Mouse (Mus musculus) CH12.LX (cell line): ENCODE results near the gene Dok5. TPM values are rescaled to one million over a fixed set of nuclear protein-coding genes. Genes with fewer than 3 reads are reported as not detected.

ENCODE experiments used
- DNase-seq: peaks from one replicate; pipeline ENCODE4 v3.0.0-alpha.2; 2013; ENCODE audit errors: extremely low read depth
- H3K27ac ChIP-seq: 2 replicates; pipeline ENCODE4 v1.5.1; 2012; ENCODE audit warnings: low read depth, mild to moderate bottlenecking, control low read depth, moderate library complexity; ENCODE audit not compliant: insufficient read depth
- H3K27me3 ChIP-seq: replicated peaks from 2 replicates; pipeline ENCODE3; 2012; ENCODE audit warnings: inconsistent platforms
- H3K36me3 ChIP-seq, 2 experiments: replicated peaks in 1 of 2; 2 replicates each; pipeline versions ENCODE3 to v1.6.1; 2012; ENCODE audit warnings: inconsistent platforms in 1 of 2, low read length in 1 of 2, mild to moderate bottlenecking in 1 of 2, mixed read lengths in 1 of 2, moderate library complexity in 1 of 2; ENCODE audit not compliant: control insufficient read depth in 1 of 2, insufficient read depth in 1 of 2
- H3K4me1 ChIP-seq, 2 experiments: 2 replicates each; pipeline ENCODE4 v1.6.1; 2012; ENCODE audit warnings: inconsistent platforms in 1 of 2, moderate library complexity in 1 of 2; ENCODE audit not compliant: insufficient read depth in 2 of 2, control insufficient read depth in 1 of 2
- H3K4me2 ChIP-seq: 2 replicates; pipeline ENCODE4 v1.6.1; 2012; ENCODE audit warnings: low read depth, mild to moderate bottlenecking, control low read depth; ENCODE audit not compliant: poor library complexity, insufficient read depth, severe bottlenecking
- H3K4me3 ChIP-seq, 3 experiments: fragments of 150-350 bp in 1 of 3; sonication (generic) in 1 of 3; replicated peaks in 1 of 3; 2 replicates each; pipeline versions ENCODE3 to v1.5.1; 2011 to 2012; ENCODE audit warnings: low read depth in 2 of 3, low read length in 2 of 3, mild to moderate bottlenecking in 2 of 3, moderate library complexity in 2 of 3, control low read depth in 1 of 3, improper control_type of control experiment in 1 of 3, inconsistent platforms in 1 of 3, mixed read lengths in 1 of 3; ENCODE audit not compliant: poor library complexity in 1 of 3
- H3K79me2 ChIP-seq: replicated peaks from 2 replicates; pipeline ENCODE4 v1.6.1; 2012; ENCODE audit warnings: mild to moderate bottlenecking, moderate library complexity; ENCODE audit not compliant: control insufficient read depth, poor library complexity, insufficient read depth, severe bottlenecking; ENCODE audit errors: extremely low read depth
- H3K9ac ChIP-seq: 2 replicates; pipeline ENCODE4 v1.6.1; 2012; ENCODE audit warnings: low read depth, mild to moderate bottlenecking, control low read depth, moderate library complexity; ENCODE audit not compliant: insufficient read depth
- H3K9me3 ChIP-seq: replicated peaks from 2 replicates; pipeline ENCODE3; 2012; ENCODE audit warnings: low read length, inconsistent platforms, mixed read lengths
- CHD2 ChIP-seq: IDR thresholded peaks from 2 replicates; pipeline ENCODE4 v1.6.1; 2011; ENCODE audit warnings: low read length, improper control_type of control experiment
- CTCF ChIP-seq, 2 experiments: IDR thresholded peaks in 1 of 2; conservative IDR thresholded peaks in 1 of 2; 2 replicates each; pipeline ENCODE4 v1.5.1; 2011 to 2012; ENCODE audit warnings: low read depth in 2 of 2, low read length in 2 of 2, improper control_type of control experiment in 1 of 2, inconsistent platforms in 1 of 2, mild to moderate bottlenecking in 1 of 2, moderate library complexity in 1 of 2
- E2F4 ChIP-seq: IDR thresholded peaks from 2 replicates; pipeline ENCODE4 v1.6.1; 2011; ENCODE audit warnings: low read depth, low read length, improper control_type of control experiment; ENCODE audit not compliant: insufficient replicate concordance
- EP300 ChIP-seq: IDR thresholded peaks from 2 replicates; pipeline ENCODE4 v1.6.1; 2011; ENCODE audit warnings: low read length, improper control_type of control experiment
- ETS1 ChIP-seq: conservative IDR thresholded peaks from 2 replicates; pipeline ENCODE4 v1.6.1; 2012; ENCODE audit warnings: low read depth, mild to moderate bottlenecking, inconsistent platforms, low read length, improper control_type of control experiment, moderate library complexity
- HCFC1 ChIP-seq: IDR thresholded peaks from 2 replicates; pipeline ENCODE4 v1.6.1; 2012; ENCODE audit warnings: low read depth, mild to moderate bottlenecking, inconsistent platforms, low read length, improper control_type of control experiment
- IRF4 ChIP-seq: IDR thresholded peaks from 2 replicates; pipeline ENCODE4 v1.6.1; 2014; ENCODE audit warnings: low read depth, mild to moderate bottlenecking, inconsistent platforms, low read length, improper control_type of control experiment
- KAT2A ChIP-seq: IDR thresholded peaks from 2 replicates; pipeline ENCODE4 v1.6.1; 2012; ENCODE audit warnings: low read length, improper control_type of control experiment, inconsistent platforms; ENCODE audit not compliant: insufficient replicate concordance
- MAX ChIP-seq: IDR thresholded peaks from 2 replicates; pipeline ENCODE4 v1.6.1; 2011; ENCODE audit warnings: low read length, improper control_type of control experiment
- MAZ ChIP-seq: IDR thresholded peaks from 2 replicates; pipeline ENCODE4 v1.6.1; 2012; ENCODE audit warnings: low read depth, mild to moderate bottlenecking, inconsistent platforms, low read length, improper control_type of control experiment, moderate library complexity
- MEF2A ChIP-seq: IDR thresholded peaks from 2 replicates; pipeline ENCODE4 v1.6.1; 2014; ENCODE audit warnings: low read depth, mild to moderate bottlenecking, inconsistent platforms, low read length, improper control_type of control experiment, borderline replicate concordance
- MYC ChIP-seq: IDR thresholded peaks from 2 replicates; pipeline ENCODE4 v1.6.1; 2011; ENCODE audit warnings: low read depth, mild to moderate bottlenecking, improper control_type of control experiment, low read length
- POLR2A ChIP-seq: IDR thresholded peaks from 2 replicates; pipeline ENCODE4 v1.6.1; 2011; ENCODE audit warnings: low read depth, mild to moderate bottlenecking, improper control_type of control experiment, low read length
- POLR2AphosphoS2 ChIP-seq: IDR thresholded peaks from 2 replicates; pipeline ENCODE4 v1.6.1; 2011; ENCODE audit warnings: low read depth, low read length, improper control_type of control experiment
- RAD21 ChIP-seq: IDR thresholded peaks from 2 replicates; pipeline ENCODE4 v1.6.1; 2011; ENCODE audit warnings: low read depth, mild to moderate bottlenecking, low read length, improper control_type of control experiment, moderate library complexity
- RCOR1 ChIP-seq: conservative IDR thresholded peaks from 2 replicates; pipeline ENCODE4 v1.6.1; 2012; ENCODE audit warnings: low read depth, mild to moderate bottlenecking, inconsistent platforms, low read length, improper control_type of control experiment
- SIN3A ChIP-seq: IDR thresholded peaks from 2 replicates; pipeline ENCODE4 v1.6.1; 2012; ENCODE audit warnings: low read length, improper control_type of control experiment, inconsistent platforms
- TCF12 ChIP-seq: IDR thresholded peaks from 2 replicates; pipeline ENCODE4 v1.6.1; 2014; ENCODE audit warnings: low read depth, mild to moderate bottlenecking, inconsistent platforms, low read length, improper control_type of control experiment
- UBTF ChIP-seq: IDR thresholded peaks from 2 replicates; pipeline ENCODE4 v1.6.1; 2012; ENCODE audit warnings: low read depth, mild to moderate bottlenecking, inconsistent platforms, low read length, improper control_type of control experiment, moderate library complexity
- USF1 ChIP-seq: IDR thresholded peaks from 2 replicates; pipeline ENCODE4 v1.6.1; 2014; ENCODE audit warnings: low read depth, mild to moderate bottlenecking, inconsistent platforms, low read length, improper control_type of control experiment
- USF2 ChIP-seq: conservative IDR thresholded peaks from 2 replicates; pipeline ENCODE4 v1.6.1; 2011; ENCODE audit warnings: low read depth, low read length, improper control_type of control experiment
- ZC3H11A ChIP-seq: IDR thresholded peaks from 2 replicates; pipeline ENCODE4 v1.6.1; 2012; ENCODE audit warnings: low read depth, mild to moderate bottlenecking, inconsistent platforms, low read length, improper control_type of control experiment
- ZNF384 ChIP-seq: IDR thresholded peaks from 2 replicates; pipeline ENCODE4 v1.6.1; 2012; ENCODE audit warnings: low read depth, low read length, improper control_type of control experiment, inconsistent platforms
- dilution Hi-C: fragments of 300-500 bp; cut with MboI; formaldehyde crosslinking; loops from 2 replicates; pipeline ENCODE4 v1.14.3; 2020; ENCODE audit warnings: low sequenced_read_pairs; ENCODE audit not compliant: extremely low pct_unique_long_range_greater_than_20kb, extremely low pct_ligation_motif_present
- in situ Hi-C: fragments of 300-500 bp; cut with MboI; formaldehyde crosslinking; loops from 3 replicates; pipeline ENCODE4 v1.14.3; 2019; ENCODE audit warnings: low sequenced_read_pairs, low pct_ligation_motif_present, low pct_unique_long_range_greater_than_20kb, mixed read lengths
- polyA plus RNA-seq: library from polyadenylated mRNA; unstranded; fragments of >175 nt; gene quantifications from 2 replicates; pipeline ENCODE4 v1.2.1, GENCODE M21; 2012; ENCODE audit warnings: low read depth; ENCODE audit not compliant: insufficient read length
- total RNA-seq, 2 experiments: library from RNA; depleted of rRNA; stranded (reverse); fragments of 300-350 nt in 1 of 2; fragments of >200 nt in 1 of 2; gene quantifications; 2 replicates each; pipeline ENCODE4 v1.2.3; 2012 to 2014

The Dok5 gene
- total and polyA plus RNA-seq, 3 experiments: not detected

DNA sequence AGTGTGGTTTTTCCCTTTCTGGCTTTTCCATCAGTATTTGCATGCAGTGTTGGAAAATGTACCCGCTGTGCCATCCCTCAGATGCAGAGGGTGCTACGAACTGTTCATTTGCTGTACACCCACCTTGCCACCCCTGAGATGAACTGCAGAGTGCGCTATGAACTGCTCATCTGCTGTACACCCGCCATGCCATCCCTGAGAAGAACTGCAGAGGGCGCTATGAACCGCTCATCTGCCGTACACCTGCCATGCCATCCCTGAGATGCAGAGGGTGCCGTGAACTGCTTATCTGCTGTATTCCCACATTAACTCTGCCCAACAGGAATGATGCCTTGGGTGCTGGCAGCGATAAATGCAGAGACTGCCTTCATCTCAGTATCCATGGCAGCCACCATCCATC, 171.8 kb downstream of the Dok5 start:
- Histone ChIP-seq H3K27me3 (no peaks in the 10 kb centered on the region), H3K27ac (no peak overlapping the region), H3K4me3 (no peak overlapping the region), H3K9me3 (peaks cover 55% of the 10 kb centered on the region), H3K4me1 (no peaks in the 10 kb centered on the region), H3K36me3 (no peaks in the 10 kb centered on the region), H3K79me2 (no peaks in the 10 kb centered on the region), H3K4me2 (no peak overlapping the region), H3K9ac (no peak overlapping the region)
- no peak for DNase-seq
- in situ Hi-C loops: no loop called here
- dilution Hi-C loops: no loop called here
- TF ChIP-seq CTCF (conservative IDR thresholded peaks at IDR 0.05 in 1 of 2, IDR thresholded peaks at IDR 0.05 in 1 of 2; ENCODE audit: low read depth in 2 of 2, low read length in 2 of 2) (no peak), HCFC1 (no peak), MEF2A (no peak), POLR2AphosphoS2 (no peak), CHD2 (no peak), IRF4 (no peak)

DNA sequence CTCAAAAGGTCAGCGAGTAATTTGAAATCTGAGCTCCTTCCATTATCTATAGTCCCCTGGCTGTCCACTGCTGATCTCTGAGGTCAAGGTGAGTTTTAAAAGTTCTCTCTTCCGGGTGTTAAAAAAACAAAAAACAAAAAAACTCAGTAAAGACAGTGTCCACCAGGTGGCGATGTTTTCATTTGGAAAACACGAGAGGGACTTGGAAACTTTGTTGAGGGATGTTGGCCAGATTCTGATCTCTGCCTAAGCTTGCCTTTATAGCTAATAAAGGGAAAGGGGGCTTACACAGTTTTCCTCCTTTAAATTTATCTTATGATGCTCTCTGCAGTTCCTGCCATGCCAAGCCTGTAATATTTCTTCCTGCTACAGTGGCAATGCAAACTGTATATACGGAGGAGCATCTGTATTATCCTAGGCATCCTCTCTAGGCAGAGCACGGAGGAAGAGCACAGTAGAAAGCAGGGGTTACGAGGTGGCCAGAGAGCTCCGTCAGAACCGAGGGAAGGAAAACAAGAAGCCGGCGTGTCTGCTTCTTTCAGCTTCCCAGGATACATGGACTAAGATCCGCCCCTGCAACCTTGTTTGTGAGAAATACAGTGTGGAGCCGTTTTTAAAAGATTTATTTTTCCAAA, 181.1 kb downstream of the Dok5 start:
- Histone ChIP-seq H3K27ac (no peak overlapping the region), H3K9me3 (peaks cover 75% of the 10 kb centered on the region), H3K27me3 (no peaks in the 10 kb centered on the region), H3K4me1 (no peaks in the 10 kb centered on the region), H3K36me3 (no peaks in the 10 kb centered on the region), H3K79me2 (no peaks in the 10 kb centered on the region), H3K9ac (no peak overlapping the region), H3K4me2 (no peak overlapping the region), H3K4me3 (no peak overlapping the region)
- dilution Hi-C loops: no loop called here
- no peak for TF ChIP-seq USF1
- TF ChIP-seq CTCF (conservative IDR thresholded peaks at IDR 0.05 in 1 of 2, IDR thresholded peaks at IDR 0.05 in 1 of 2; ENCODE audit: low read depth in 2 of 2, low read length in 2 of 2): peak in 1 of 2 experiments; percentile 20; a peak in 1 of 4 replicates
- no peak for TF ChIP-seq MAX
- TF ChIP-seq USF2: no peak
- in situ Hi-C loops: no loop called here
- no peak for DNase-seq

DNA sequence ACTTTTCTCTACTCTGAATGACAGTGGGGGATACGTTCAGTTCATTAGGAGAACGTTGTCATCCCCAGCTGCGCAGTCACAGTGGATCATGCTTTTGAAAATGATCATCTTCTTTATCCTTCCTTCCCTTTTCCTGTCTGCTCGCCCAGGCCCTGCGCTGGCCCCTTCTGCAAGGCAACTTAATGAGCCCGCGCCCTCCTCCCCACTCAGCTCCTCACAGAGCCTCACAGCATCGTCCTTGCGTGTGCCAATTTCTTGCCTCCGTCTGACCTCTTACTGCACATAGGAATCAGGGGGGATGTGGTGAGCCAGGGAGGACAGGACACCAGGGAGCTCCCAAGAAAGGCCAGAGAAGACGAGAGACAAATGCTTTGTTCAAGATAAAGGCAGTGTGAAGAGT, 182.3 kb downstream of the Dok5 start:
- Histone ChIP-seq H3K36me3 (no peaks in the 10 kb centered on the region), H3K4me3 (no peak overlapping the region), H3K27me3 (no peaks in the 10 kb centered on the region), H3K4me2 (no peak overlapping the region), H3K9ac (no peak overlapping the region), H3K79me2 (no peaks in the 10 kb centered on the region), H3K27ac (no peak overlapping the region), H3K4me1 (no peaks in the 10 kb centered on the region), H3K9me3 (peaks cover 79% of the 10 kb centered on the region)
- no peak for DNase-seq
- in situ Hi-C loops: no loop called here
- dilution Hi-C loops: no loop called here
- no peak for TF ChIP-seq USF2
- no peak for TF ChIP-seq E2F4
- TF ChIP-seq MAZ: no peak
- no peak for TF ChIP-seq ZNF384
- TF ChIP-seq EP300: no peak
- TF ChIP-seq TCF12: no peak
- TF ChIP-seq POLR2AphosphoS2: no peak
- TF ChIP-seq KAT2A: no peak
- TF ChIP-seq MEF2A: no peak
- TF ChIP-seq ETS1: no peak
- no peak for TF ChIP-seq MYC
- TF ChIP-seq RCOR1: no peak
- TF ChIP-seq RAD21: no peak
- TF ChIP-seq MAX: no peak
- no peak for TF ChIP-seq UBTF
- no peak for TF ChIP-seq ZC3H11A
- TF ChIP-seq SIN3A: no peak
- no peak for TF ChIP-seq POLR2A
